Comparison of ENCODE assay signal across 16 mouse cellular contexts in the genomic region with DNA sequence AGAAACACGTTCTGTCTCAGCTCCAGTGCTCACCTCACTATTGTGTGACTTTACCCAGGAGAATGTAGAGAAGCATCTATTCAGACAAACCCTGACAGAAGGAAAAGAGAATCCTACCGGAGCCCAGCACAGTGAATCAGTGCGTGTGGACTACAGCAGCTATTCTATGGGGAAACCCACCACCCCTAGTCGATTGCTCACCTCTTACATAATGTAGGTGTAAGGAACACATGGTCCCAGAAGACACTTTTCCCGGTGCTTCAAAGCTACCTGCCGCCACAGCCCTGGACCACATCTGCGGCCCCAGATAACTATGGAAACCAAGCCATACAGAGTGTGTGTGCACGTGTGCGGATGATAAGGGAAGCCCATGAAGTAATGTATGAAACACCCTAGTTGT.
"Had no signal": no experiment of that assay in that cellular context is flagged by ENCODE, and none has a peak within 500 bp of the region (broad histone marks: within the 10 kb centered on the region; RNA-seq: fewer than 3 reads in every experiment).

No protein-coding gene starts in this region.

- H3K9me3 ChIP-seq: neural tube, embryonic 13.5 days; neural tube, embryonic 15.5 days; stomach, embryonic 15.5 days had no signal

- H3K4me1 ChIP-seq: neural tube, embryonic 13.5 days; neural tube, embryonic 15.5 days; stomach, embryonic 15.5 days had no signal

- H3K4me3 ChIP-seq: neural tube, embryonic 13.5 days; neural tube, embryonic 15.5 days; stomach, embryonic 15.5 days had no signal

- H3K27ac ChIP-seq: neural tube, embryonic 13.5 days; neural tube, embryonic 15.5 days; stomach, embryonic 15.5 days; stomach, postnatal 0 days had no signal

- DNase-seq: retina, postnatal 1 day; right cerebral cortex, adult 18-20 months; right cerebral cortex, postnatal 14 days; right cerebral cortex, postnatal 25 days; right cerebral cortex, postnatal 4 days; spleen, adult 18-20 months; thymus, adult 18-20 months; thymus, adult 2 months; thymus, postnatal 14 days; thymus, postnatal 25 days; thymus, postnatal 36 days; thymus, postnatal 4 days had no signal

- H3K27me3 ChIP-seq: neural tube, embryonic 13.5 days; neural tube, embryonic 15.5 days; stomach, embryonic 15.5 days had no signal

- H3K36me3 ChIP-seq: neural tube, embryonic 13.5 days; neural tube, embryonic 15.5 days; stomach, embryonic 15.5 days had no signal
